Mouse (Mus musculus) liver, postnatal 0 days (tissue): ENCODE measurements around the gene Ssh2.

Experiments used
- CTCF ChIP-seq: sonication (generic); IDR thresholded peaks from 2 replicates; pipeline ENCODE4 v1.5.1; 2016; ENCODE audit warnings: antibody characterized with exemption, low read depth
- EP300 ChIP-seq: IDR thresholded peaks from 2 replicates; pipeline ENCODE4 v1.6.1; 2016; ENCODE audit warnings: antibody characterized with exemption, low read depth, mild to moderate bottlenecking

DNA sequence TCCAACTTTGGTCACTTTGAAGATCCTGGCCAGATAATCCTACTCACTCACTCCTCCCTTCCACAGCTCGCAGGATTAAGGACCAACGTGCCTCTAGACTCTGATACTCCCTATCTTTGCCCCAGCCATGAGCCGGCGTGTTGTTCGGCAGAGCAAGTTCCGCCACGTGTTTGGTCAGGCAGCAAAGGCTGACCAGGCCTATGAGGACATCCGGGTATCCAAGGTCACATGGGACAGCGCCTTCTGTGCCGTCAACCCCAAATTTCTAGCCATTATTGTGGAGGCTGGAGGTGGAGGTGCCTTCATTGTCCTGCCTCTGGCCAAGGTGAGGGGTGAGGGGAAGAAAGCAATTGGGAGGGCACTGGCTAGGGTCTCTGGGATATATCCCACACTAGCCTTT lies 247.7 kb downstream of the Ssh2 start:
- TF ChIP-seq CTCF = no peak
- TF ChIP-seq EP300 = no peak
